Mouse (Mus musculus) left cerebral cortex, postnatal 10 days (tissue): Measurements from ENCODE around the gene Gatad1. TPM values are rescaled to one million over a fixed set of nuclear protein-coding genes. Genes with fewer than 3 reads are reported as not detected.
"Not testable (repeated sequence)": the region's sequence is repeated elsewhere in the genome, so short reads cannot be mapped to it uniquely, and the experiment has no call there.

Experiments used
- DNase-seq, 2 experiments: peaks; one replicate each; pipeline ENCODE4 v3.0.0; 2021 to 2022; ENCODE audit warnings: low spot score in 2 of 2, mixed read lengths in 1 of 2; ENCODE audit errors: extremely low spot score in 1 of 2
- intact Hi-C: fragments of 180-260 bp; cut with DNase I; formaldehyde crosslinking; loops from one replicate; pipeline ENCODE4 v1.15.1; 2025
- total RNA-seq, 2 experiments: library from RNA; stranded (reverse); gene quantifications; 2 replicates each; pipeline ENCODE4 v1.2.3; 2021

The Gatad1 gene
- total RNA-seq, 2 experiments from 2014 or later = 128 to 129 TPM

- no peak for DNase-seq
- intact Hi-C loops = loop anchor here (5.0 kb wide), 1 partner anchor 156 kb away; the partner anchor contains the start of genes Ankib1 and Krit1
These were observed 10.4 kb downstream of the Gatad1 start for GRCm38 (mm10) chr5:3646539-3646938.

GRCm38 (mm10) chr5:3645326-3645725 lies 11.7 kb downstream of the Gatad1 start:
- intact Hi-C loops = loop anchor here (5.0 kb wide), 1 partner anchor 157 kb away; the partner anchor contains the start of genes Ankib1 and Krit1
- no peak for DNase-seq

- intact Hi-C loops = loop anchor here (5.0 kb wide), 1 partner anchor 158 kb away; the partner anchor contains the start of genes Ankib1 and Krit1
- DNase-seq = no peak
These were observed 12.4 kb downstream of the Gatad1 start for GRCm38 (mm10) chr5:3644621-3645020.

- intact Hi-C loops = no loop called here
- DNase-seq = no peak
These were observed 21.7 kb downstream of the Gatad1 start for GRCm38 (mm10) chr5:3635286-3635685.

- intact Hi-C loops = no loop called here
- DNase-seq = no peak
These were observed 23.0 kb downstream of the Gatad1 start for GRCm38 (mm10) chr5:3633951-3634350.

- no peak for DNase-seq
- intact Hi-C loops = no loop called here
These were observed 23.7 kb downstream of the Gatad1 start for GRCm38 (mm10) chr5:3633315-3633714.

- DNase-seq = no peak
- intact Hi-C loops = no loop called here
These were observed 24.7 kb downstream of the Gatad1 start for GRCm38 (mm10) chr5:3632285-3632684.

GRCm38 (mm10) chr5:3631512-3632271 lies 25.3 kb downstream of the Gatad1 start:
- intact Hi-C loops = no loop called here

GRCm38 (mm10) chr5:3630055-3630454 lies 26.9 kb downstream of the Gatad1 start:
- intact Hi-C loops = no loop called here
- DNase-seq = no peak

More at GRCm38 (mm10) chr5:3631512-3632271, 25.3 kb downstream of the Gatad1 start:
- DNase-seq = no peak

GRCm38 (mm10) chr5:3620486-3620885 lies 36.5 kb downstream of the Gatad1 start:
- intact Hi-C loops = no loop called here
- no peak for DNase-seq

- intact Hi-C loops, DNase-seq: not testable (repeated sequence)
These were observed 45.1 kb downstream of the Gatad1 start for GRCm38 (mm10) chr5:3611835-3612234.

- DNase-seq = no peak
- intact Hi-C loops = no loop called here
These were observed 47.7 kb downstream of the Gatad1 start for GRCm38 (mm10) chr5:3609241-3609640.

GRCm38 (mm10) chr5:3607114-3607513 lies 49.9 kb downstream of the Gatad1 start:
- no peak for DNase-seq
- intact Hi-C loops = no loop called here

GRCm38 (mm10) chr5:3600790-3601189 lies 56.2 kb downstream of the Gatad1 start:
- intact Hi-C loops = no loop called here
- no peak for DNase-seq

- intact Hi-C loops = no loop called here
- no peak for DNase-seq
These were observed 56.7 kb downstream of the Gatad1 start for GRCm38 (mm10) chr5:3600298-3600697.

- DNase-seq = no peak
- intact Hi-C loops = no loop called here
These were observed 58.2 kb downstream of the Gatad1 start for GRCm38 (mm10) chr5:3598766-3599165.

GRCm38 (mm10) chr5:3597171-3597570 lies 59.8 kb downstream of the Gatad1 start:
- intact Hi-C loops = no loop called here
- DNase-seq = no peak

GRCm38 (mm10) chr5:3596399-3596766 lies 60.6 kb downstream of the Gatad1 start, which contains the start of gene Rbm48:
Rbm48 (minus strand) TSS chr5:3596585.
- intact Hi-C loops = no loop called here
- peak; percentile 84 to 91 for DNase-seq

GRCm38 (mm10) chr5:3595693-3596398 lies 61.1 kb downstream of the Gatad1 start, which contains the start of gene Pex1:
Pex1 (plus strand) TSS chr5:3596066.
- peak; percentile 96 for DNase-seq
- intact Hi-C loops = no loop called here
